Mouse (Mus musculus) hindbrain, postnatal 0 days (tissue): ENCODE results near the gene Gm20708. TPM values are rescaled to one million over a fixed set of nuclear protein-coding genes. Genes with fewer than 3 reads are reported as not detected.
"Not testable (repeated sequence)": the region's sequence is repeated elsewhere in the genome, so short reads cannot be mapped to it uniquely, and the experiment has no call there.

Experiments
- ATAC-seq: fragments of 200-750 bp; cut with Nextera tagmentation; 2 replicates; pipeline ENCODE4 v1.8.0; 2017; ENCODE audit warnings: mild to moderate bottlenecking, moderate TSS enrichment, moderate library complexity
- DNase-seq: peaks from one replicate; pipeline ENCODE4 v3.0.0-alpha.2; 2015; ENCODE audit warnings: low spot score
- H3K27ac ChIP-seq: fragments of 300-500 bp; sonication (generic); 2 replicates; pipeline ENCODE4 v1.5.1; 2014; ENCODE audit warnings: mild to moderate bottlenecking
- H3K27me3 ChIP-seq: fragments of 300-500 bp; sonication (generic); 2 replicates; pipeline ENCODE4 v1.6.1; 2014; ENCODE audit warnings: low read length, mixed read lengths; ENCODE audit not compliant: insufficient read depth
- H3K36me3 ChIP-seq: fragments of 300-500 bp; sonication (generic); 2 replicates; pipeline ENCODE4 v1.6.1; 2014; ENCODE audit warnings: low read length, mixed read lengths; ENCODE audit not compliant: insufficient read depth
- H3K4me1 ChIP-seq: fragments of 300-500 bp; sonication (generic); 2 replicates; pipeline ENCODE4 v1.6.1; 2014; ENCODE audit warnings: antibody characterized with exemption, low read length, mixed read lengths; ENCODE audit not compliant: insufficient read depth
- H3K4me2 ChIP-seq: fragments of 300-500 bp; sonication (generic); 2 replicates; pipeline ENCODE4 v1.6.1; 2014; ENCODE audit warnings: low read depth, mild to moderate bottlenecking, low read length, moderate library complexity, mixed read lengths
- H3K4me3 ChIP-seq: fragments of 300-500 bp; sonication (generic); 2 replicates; pipeline ENCODE4 v1.5.1; 2014; ENCODE audit warnings: low read length
- H3K9ac ChIP-seq: fragments of 300-500 bp; sonication (generic); replicated peaks from 2 replicates; pipeline ENCODE4 v1.6.1; 2014; ENCODE audit warnings: mild to moderate bottlenecking, low read length, moderate library complexity, mixed read lengths
- H3K9me3 ChIP-seq: fragments of 300-500 bp; sonication (generic); 2 replicates; pipeline ENCODE4 v1.6.1; 2016; ENCODE audit warnings: low read length, mixed read lengths
- CTCF ChIP-seq: IDR thresholded peaks from 2 replicates; pipeline ENCODE4 v1.5.1; 2016; ENCODE audit warnings: antibody characterized with exemption, control low read depth, low read depth
- WGBS: fragments of 180-500 bp; shearing (Covaris S2); extraction: QIAGEN DNeasy Blood & Tissue Kit; methylation state at CpG from one replicate; pipeline ENCODE4 v1.1.7; 2014; 5-methylcytosine and 5-hydroxymethylcytosine counted together
- polyA plus RNA-seq: library from polyadenylated mRNA; unstranded; fragments of >200 nt; fragmentation: Nextera tagmentation; extraction: Ambion mirVana; gene quantifications from 2 replicates; pipeline ENCODE4 v1.2.1, GENCODE M21; 2015
- total RNA-seq: library from RNA; depleted of rRNA; stranded (reverse); fragments of >200 nt; gene quantifications from 2 replicates; pipeline ENCODE4 v1.2.3, GENCODE M21; 2014

Gm20708 gene
- total and polyA plus RNA-seq, 2 experiments from 2014 or later: 1.4 TPM; not detected in 1

DNA sequence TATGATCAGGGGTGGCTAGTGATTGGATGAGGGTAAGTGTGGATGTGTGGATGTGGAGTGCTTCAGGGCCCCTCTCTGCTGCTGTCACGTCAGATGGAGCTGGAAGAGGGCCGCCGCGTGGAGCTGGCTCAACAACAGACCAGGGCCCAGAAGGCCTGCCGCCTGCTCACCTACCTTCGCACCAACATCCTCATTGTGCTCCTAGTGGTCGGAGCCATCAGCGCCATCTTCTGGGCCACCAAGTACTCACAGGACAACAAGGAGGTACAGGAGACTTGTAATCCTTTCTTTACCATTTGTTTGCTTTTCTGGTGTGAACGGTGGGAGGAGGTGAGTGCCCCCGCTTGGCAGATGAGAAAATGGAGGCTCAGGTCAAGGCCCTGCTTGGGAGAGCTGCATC, 23.2 kb upstream of the Gm20708 start:
- H3K4me2 ChIP-seq: no peak overlapping the region
- peaks cover 4% of the 10 kb centered on the region; the same call in 1 of the 2 replicates for H3K27me3 ChIP-seq
- no peak overlapping the region for H3K27ac ChIP-seq
- H3K9ac ChIP-seq: no peak overlapping the region
- ATAC-seq: no peak
- peak; percentile 67 for DNase-seq
- H3K4me1 ChIP-seq: peaks cover 4% of the 10 kb centered on the region; the same call in 1 of the 2 replicates
- H3K4me3 ChIP-seq: no peak overlapping the region
- H3K36me3 ChIP-seq: no peaks in the 10 kb centered on the region
- no peaks in the 10 kb centered on the region for H3K9me3 ChIP-seq
- 10% methylated on average over 10 of the region's 10 CpGs for WGBS
- TF ChIP-seq CTCF: peak; percentile 75

DNA sequence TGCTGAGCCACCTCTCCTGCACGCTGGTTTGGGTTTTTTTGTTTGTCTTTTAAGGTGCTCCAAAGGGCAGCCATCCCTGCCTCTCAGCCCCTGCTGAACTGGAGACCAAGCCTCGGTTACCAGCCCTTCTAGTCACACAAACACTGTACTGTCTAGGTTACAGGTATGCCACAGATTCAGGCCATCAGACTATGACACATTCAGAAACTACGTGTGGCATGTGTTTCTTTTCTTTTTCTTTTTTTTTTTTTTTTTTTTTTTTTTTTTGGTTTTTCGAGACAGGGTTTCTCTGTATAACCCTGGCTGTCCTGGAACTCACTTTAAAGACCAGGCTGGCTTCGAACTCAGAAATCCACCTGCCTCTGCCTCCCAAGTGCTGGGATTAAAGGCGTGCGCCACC, 21.0 kb upstream of the Gm20708 start:
- not testable (repeated sequence) for H3K4me1 ChIP-seq, H3K4me2 ChIP-seq, H3K9me3 ChIP-seq, H3K36me3 ChIP-seq, ATAC-seq, H3K9ac ChIP-seq, H3K27me3 ChIP-seq, H3K27ac ChIP-seq, H3K4me3 ChIP-seq, DNase-seq
- WGBS: 85% methylated on average over 7 of the region's 7 CpGs

DNA sequence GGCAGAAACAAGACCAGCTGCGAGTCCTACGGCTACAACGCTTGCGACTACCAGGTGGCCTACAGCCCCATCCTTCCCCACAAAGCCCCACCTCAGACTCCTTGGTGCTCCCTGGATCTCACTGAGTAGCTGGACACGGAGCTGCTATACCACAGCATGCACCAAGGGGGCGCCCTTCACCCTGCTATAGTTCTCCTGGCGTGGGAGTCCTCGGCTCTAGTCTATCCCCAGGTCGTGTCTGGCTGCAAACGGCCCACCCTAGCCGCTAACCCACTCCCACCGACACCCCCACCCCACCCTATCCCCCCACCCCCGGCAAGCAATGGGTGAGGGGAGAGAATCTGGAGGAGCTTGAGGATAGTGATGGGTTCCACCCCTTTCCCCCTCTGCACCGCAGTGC, 19.2 kb upstream of the Gm20708 start:
- H3K9ac ChIP-seq: no peak overlapping the region
- H3K4me1 ChIP-seq: no peaks in the 10 kb centered on the region
- H3K9me3 ChIP-seq: no peaks in the 10 kb centered on the region
- 3% methylated on average over 14 of the region's 14 CpGs for WGBS
- no peak overlapping the region for H3K27ac ChIP-seq
- DNase-seq: peak; percentile 73
- TF ChIP-seq CTCF: peak; percentile 80
- no peaks in the 10 kb centered on the region for H3K36me3 ChIP-seq
- H3K4me3 ChIP-seq: no peak overlapping the region
- no peaks in the 10 kb centered on the region; the same call in 1 of the 2 replicates for H3K27me3 ChIP-seq
- ATAC-seq: peak; percentile 48; the same call in 1 of the 2 replicates
- 0 out of 2 replicates have a peak overlapping the region, but pooled peaks have one; percentile 21 for H3K4me2 ChIP-seq

DNA sequence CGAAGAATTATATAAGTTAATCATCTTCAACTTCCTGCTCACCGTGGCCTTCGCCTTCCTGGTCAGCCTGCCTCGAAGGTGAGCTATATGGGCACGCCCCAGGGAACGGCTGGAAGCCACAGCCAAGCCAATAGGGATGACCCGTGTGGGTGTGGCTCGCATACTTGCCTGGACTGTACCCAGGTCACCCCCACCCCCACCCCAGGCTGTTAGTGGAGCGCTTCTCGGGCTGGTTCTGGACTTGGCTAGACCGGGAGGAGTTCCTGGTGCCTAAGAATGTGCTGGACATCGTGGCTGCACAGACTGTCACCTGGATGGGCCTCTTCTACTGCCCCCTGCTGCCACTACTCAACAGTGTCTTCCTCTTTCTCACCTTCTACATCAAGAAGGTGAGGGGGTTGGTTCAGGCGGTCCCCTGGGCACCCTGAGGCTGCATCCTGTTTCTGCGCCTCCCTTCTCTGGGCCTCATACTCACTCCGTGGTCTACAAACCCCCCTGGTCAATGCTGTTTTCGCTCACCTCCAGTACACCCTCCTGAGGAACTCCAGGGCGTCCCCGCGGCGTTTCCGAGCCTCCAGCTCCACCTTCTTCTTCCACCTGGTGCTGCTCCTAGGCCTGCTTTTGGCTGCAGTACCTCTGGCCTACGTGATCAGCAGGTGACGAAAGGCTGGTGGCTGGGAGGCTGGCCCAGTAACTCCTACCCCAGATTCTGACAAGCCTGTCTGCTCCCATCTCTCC, 18.6 kb upstream of the Gm20708 start:
- DNase-seq: no peak
- H3K27me3 ChIP-seq: no peaks in the 10 kb centered on the region; the same call in 1 of the 2 replicates
- H3K4me1 ChIP-seq: no peaks in the 10 kb centered on the region
- no peak for ATAC-seq
- TF ChIP-seq CTCF: no peak
- H3K9ac ChIP-seq: no peak overlapping the region
- H3K4me3 ChIP-seq: no peak overlapping the region
- H3K36me3 ChIP-seq: no peaks in the 10 kb centered on the region
- 0 out of 2 replicates have a peak overlapping the region, but pooled peaks have one; percentile 21 for H3K4me2 ChIP-seq
- 37% methylated on average over 23 of the region's 23 CpGs for WGBS
- no peak overlapping the region for H3K27ac ChIP-seq
- H3K9me3 ChIP-seq: no peaks in the 10 kb centered on the region

DNA sequence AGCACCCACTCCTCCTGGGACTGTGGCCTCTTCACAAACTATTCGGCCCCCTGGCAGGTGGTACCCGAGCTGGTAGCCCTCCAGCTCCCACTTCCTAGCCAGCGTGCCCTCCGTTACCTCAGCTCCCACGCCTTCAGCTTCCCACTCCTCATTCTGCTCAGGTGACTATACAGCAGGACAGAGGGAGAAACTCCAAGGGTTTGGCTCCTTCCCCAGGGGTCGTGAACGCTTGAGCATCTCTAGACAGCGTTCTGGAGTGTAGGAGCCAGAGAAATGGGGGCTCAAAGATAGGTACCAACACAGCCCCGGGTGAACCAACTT, 18.1 kb upstream of the Gm20708 start:
- DNase-seq (no peak), ATAC-seq (no peak)
- H3K36me3 ChIP-seq: no peaks in the 10 kb centered on the region
- H3K27me3 ChIP-seq: no peaks in the 10 kb centered on the region; the same call in 1 of the 2 replicates
- WGBS: 86% methylated on average over 9 of the region's 9 CpGs
- no peak for TF ChIP-seq CTCF
- no peak overlapping the region for H3K27ac ChIP-seq
- no peak overlapping the region for H3K4me3 ChIP-seq
- H3K9me3 ChIP-seq: no peaks in the 10 kb centered on the region
- no peak overlapping the region for H3K9ac ChIP-seq
- H3K4me2 ChIP-seq: no peak overlapping the region
- H3K4me1 ChIP-seq: no peaks in the 10 kb centered on the region

DNA sequence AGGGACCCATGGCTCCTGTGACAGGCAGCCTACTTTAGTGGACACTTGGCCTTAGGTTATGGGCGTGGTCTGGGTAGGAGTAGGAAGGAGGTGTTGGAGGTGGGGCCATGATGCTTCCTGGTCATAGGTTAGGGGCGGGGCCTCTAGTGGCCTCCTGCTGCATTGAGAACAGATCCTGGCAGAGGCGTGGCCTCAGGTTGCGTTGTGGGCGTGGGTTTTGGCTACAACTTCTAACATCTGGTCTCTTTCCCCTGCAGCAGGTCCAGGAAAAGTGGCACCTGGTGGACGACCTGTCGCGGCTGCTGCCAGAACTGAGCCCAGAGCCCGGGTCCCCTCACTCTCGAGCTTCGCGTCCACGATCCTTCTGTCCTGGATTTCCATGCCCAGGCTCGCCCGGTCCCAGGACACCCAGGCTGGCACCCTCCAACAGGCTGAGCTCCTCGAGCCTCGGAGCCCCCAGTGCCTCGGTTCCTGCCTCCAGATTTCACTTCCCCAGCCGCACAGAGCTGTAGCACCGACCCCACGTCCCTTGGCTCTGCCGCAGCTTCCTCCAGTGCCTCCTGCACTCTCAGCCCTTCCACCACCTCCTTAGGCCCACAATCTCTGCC, 17.1 kb upstream of the Gm20708 start:
- no peak overlapping the region for H3K27ac ChIP-seq
- no peaks in the 10 kb centered on the region; the same call in 1 of the 2 replicates for H3K27me3 ChIP-seq
- H3K4me3 ChIP-seq: no peak overlapping the region
- H3K4me1 ChIP-seq: no peaks in the 10 kb centered on the region
- no peak overlapping the region for H3K9ac ChIP-seq
- DNase-seq: no peak
- no peak for ATAC-seq
- H3K9me3 ChIP-seq: no peaks in the 10 kb centered on the region
- no peak overlapping the region for H3K4me2 ChIP-seq
- WGBS: 13% methylated on average over 20 of the region's 22 CpGs
- H3K36me3 ChIP-seq: no peaks in the 10 kb centered on the region
- no peak for TF ChIP-seq CTCF

DNA sequence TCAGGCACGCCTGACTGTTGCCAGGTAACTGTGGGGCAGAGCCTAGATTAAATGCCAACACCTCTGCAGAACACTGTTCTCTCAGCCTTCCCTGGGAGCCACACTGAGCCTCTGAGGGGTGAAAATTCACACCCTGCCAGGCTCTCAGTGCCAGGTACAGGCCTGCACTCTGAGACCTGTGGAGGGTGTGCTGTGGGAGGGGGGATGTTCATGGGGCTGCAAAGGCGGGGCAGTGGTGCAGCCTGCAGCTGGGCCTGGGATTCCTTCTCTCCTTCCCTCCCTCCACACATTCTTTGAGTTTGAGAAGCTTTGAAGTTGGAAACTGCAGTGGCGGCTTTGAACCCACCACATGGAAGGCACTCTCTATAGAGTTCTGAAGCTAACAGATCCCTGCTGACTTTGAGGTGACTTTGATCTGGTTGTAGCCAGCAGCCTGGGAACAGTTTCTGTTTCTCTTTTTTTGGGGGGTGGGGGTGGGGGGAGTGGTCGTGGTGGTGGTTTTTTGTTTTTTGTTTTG, 15.4 kb upstream of the Gm20708 start:
- 70% methylated on average over 4 of the region's 4 CpGs for WGBS
- no peak overlapping the region for H3K9ac ChIP-seq
- H3K4me2 ChIP-seq: no peak overlapping the region
- DNase-seq: no peak
- H3K27ac ChIP-seq: no peak overlapping the region
- H3K4me1 ChIP-seq: no peaks in the 10 kb centered on the region
- no peaks in the 10 kb centered on the region; the same call in 1 of the 2 replicates for H3K27me3 ChIP-seq
- no peak for TF ChIP-seq CTCF
- ATAC-seq: no peak
- no peaks in the 10 kb centered on the region for H3K36me3 ChIP-seq
- no peak overlapping the region for H3K4me3 ChIP-seq
- no peaks in the 10 kb centered on the region for H3K9me3 ChIP-seq
